Mouse (Mus musculus) heart, postnatal 4 days (tissue): ENCODE measurements around the gene Hs3st1. TPM values are rescaled to one million over a fixed set of nuclear protein-coding genes. Genes with fewer than 3 reads are reported as not detected.

ENCODE experiments used
- DNase-seq: peaks from one replicate; pipeline ENCODE4 v3.0.0; 2021
- total RNA-seq, 2 experiments: library from RNA; stranded (reverse); gene quantifications; 2 replicates each; pipeline ENCODE4 v1.2.3; 2021

Gene Hs3st1
- total RNA-seq, 2 experiments from 2014 or later = 7.5 to 9.5 TPM

GRCm38 (mm10) chr5:39643260-39643923 lies 111.9 kb downstream of the Hs3st1 start:
- DNase-seq = no peak

- DNase-seq = no peak
These were observed 113.0 kb downstream of the Hs3st1 start for GRCm38 (mm10) chr5:39642222-39642770.

- peak; percentile 82 for DNase-seq
These were observed 115.7 kb downstream of the Hs3st1 start for GRCm38 (mm10) chr5:39639438-39640177.

GRCm38 (mm10) chr5:39638926-39639325 lies 116.3 kb downstream of the Hs3st1 start:
- no peak for DNase-seq

DNA sequence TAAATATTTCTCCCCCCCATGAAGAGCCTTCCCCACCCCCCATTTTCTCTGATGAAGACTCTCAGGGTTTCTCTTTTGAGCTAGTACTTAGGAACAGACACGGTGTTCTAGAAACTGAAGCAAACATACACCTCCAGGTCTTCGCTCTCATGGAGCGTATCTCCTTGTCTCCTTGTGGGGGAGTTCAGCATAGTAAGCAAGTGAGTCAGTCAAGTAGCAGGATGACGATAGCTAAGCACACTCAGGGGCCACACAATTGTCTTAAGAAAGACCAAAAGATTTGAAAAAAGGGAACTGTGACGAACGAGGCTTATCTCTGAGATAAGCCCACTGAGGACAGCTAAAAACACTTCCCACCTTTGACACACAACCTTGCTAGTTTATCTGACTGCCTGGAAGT lies 117.4 kb downstream of the Hs3st1 start:
- no peak for DNase-seq

DNA sequence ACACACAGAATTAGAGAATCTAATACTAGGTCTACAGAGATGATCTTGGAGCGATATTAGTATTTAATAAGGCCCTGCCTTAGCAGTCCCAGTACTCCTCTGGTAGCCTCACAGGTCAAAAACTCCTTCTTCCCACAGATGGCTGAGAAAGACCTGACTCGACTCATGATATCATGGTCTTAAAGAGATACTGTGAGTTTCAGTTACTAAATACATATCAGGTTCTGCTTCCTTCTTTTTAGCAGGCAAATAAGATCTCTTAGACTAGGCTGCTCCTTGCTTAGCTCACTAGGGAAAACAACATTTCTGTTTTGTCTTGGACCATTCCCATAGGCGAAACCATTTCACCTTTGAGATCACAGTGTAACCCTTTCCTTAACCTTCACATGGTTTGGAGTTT lies 119.2 kb downstream of the Hs3st1 start:
- no peak for DNase-seq

- DNase-seq = no peak
These were observed 120.8 kb downstream of the Hs3st1 start for GRCm38 (mm10) chr5:39634300-39635047.

- no peak for DNase-seq
These were observed 122.1 kb downstream of the Hs3st1 start for GRCm38 (mm10) chr5:39633206-39633605.

DNA sequence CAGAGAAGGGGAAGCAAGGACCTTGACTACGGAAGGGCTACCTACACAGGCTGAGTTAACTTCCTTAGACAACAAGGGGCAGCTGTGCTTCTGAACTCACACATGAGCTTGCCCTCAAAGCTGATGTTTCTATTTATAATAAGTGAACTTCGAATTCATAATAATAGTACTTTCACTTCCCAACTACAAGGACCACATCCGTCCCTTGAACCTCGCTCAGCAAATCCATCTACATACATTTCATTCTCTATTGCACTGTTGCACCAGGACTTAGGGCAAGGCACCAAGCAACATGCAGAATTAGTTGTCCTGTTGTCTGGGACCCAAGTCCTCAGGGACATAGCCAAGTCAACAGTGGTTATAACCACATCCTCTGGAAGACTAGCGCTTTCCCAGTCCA lies 124.4 kb downstream of the Hs3st1 start:
- no peak for DNase-seq

- DNase-seq = no peak
These were observed 130.2 kb downstream of the Hs3st1 start for GRCm38 (mm10) chr5:39625037-39625473.

DNA sequence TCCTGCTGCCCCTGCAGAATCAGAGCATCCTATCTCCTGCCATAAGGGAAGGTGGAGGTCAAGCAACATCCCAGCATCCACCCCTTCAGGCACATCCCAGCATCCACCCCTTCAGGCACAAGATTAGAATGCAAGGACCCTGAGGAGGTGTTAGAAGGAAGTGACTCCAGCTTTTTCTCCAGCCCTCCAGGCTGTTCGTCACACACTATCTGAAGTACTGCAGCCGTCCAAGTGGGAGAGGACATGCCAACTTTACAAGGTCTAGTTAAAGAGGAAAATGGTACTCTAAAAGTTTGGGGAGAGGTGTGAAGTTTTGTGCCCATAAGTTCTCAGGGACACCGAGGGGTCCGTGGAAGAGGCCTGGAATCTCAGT lies 131.1 kb downstream of the Hs3st1 start:
- DNase-seq = no peak

DNA sequence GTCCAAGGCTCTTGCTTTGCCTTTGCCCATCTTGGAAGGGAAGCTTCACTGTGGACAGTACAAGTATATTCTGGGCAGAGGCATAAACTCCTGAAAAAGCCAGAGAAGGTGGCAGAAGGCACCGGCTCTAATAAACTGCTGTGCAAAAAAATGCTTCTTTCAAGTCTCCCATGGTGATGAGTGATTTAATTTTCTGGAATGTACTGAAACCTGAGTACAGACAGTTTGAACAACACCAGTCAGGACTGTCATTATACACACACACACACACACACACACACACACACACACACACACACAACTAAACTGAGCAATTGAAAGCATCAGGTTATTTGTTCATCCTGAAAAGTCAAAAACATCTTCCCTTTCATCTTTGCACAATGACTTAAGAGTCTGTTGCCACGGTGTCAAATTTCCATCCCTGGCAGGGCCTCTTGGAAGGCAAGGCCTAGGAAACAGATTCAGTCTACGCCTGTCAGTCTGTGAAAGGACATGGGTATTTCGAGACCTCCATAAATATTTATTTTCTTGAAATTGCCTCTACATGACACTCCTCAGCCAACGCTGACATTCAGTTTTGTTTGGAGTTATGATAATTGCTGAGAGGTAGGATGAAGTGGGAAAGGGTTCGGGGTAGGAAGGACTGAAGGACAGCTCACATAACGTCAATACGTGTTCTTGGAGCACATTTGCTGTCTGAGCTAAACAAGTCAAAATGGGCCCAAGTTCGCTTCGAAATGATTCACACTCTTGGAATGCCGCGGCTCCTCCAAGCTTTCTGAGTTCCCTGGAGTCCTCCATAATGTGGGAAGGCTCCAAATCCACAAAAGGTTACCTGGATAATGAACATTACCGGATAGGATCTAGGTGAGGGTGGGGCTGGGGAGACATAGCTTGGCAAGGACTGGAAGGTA lies 131.7 kb downstream of the Hs3st1 start:
- DNase-seq = no peak

- peak; percentile 40 for DNase-seq
These were observed 134.9 kb downstream of the Hs3st1 start for GRCm38 (mm10) chr5:39620206-39620866.

DNA sequence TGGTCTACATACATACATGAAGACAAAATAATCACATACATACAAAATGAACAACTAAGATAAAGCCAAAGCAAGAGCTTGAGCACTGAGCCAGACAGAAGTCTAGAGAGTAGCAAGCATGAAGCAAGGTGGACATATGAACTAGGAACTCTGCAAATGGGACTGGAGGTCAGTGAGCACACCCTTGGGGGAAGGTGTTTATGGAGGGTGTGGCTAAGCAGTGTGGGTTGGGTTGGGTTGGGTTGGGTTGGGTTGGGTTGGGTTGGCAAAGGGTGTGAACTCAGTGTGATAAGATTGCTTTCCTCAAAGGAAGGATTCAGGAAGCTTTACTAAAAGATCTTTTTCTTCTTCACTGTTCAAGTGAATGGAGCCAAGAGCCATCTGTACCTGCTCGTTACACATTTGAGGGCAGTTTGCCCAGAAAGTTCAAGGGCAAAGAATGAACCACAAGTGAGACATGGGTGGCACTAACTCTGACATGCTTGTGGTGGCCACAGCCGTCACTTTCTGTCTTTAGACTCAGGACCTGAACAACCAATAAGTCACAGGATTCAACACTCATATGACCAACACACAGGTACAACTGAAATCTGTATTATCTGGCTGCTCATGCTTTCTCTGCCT lies 137.8 kb downstream of the Hs3st1 start:
- DNase-seq = no peak

DNA sequence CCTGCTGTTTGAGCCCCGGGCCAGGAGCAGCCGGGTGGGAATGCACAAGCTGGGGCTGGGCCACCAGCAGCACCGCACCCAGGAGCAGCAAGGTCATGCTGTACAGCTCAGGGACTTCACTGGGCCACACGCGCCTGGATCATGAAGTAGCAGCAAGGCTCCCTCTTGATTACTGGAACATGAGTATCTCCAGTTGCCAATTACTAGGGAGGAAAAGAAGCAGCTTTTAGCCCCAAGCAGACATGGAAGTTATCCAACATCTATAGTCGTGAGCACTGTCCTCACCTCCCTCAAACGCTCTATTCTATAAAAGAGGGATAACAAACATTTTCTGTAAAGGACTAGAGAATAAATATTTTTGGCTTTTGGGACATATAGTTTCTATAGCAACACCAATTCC lies 140.1 kb downstream of the Hs3st1 start:
- no peak for DNase-seq

DNA sequence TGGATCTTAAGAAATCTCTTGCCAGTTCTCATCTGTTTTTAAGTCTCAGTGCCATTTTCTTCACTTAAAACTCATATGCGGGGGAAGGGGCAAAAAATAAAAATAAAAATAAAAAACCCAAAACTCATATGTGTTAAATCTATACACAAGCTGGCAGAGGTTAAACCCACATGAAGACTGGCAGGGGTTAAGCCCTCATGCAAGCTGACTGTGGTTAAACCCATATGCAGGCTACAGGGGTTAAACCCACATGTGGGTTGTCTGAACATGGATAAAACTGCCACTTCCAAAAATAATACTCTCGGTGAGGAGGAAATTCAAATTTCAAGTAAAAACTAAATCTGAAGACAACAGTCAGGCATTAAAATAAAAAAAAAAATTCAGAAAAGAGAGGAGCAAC lies 141.7 kb downstream of the Hs3st1 start:
- DNase-seq = no peak

DNA sequence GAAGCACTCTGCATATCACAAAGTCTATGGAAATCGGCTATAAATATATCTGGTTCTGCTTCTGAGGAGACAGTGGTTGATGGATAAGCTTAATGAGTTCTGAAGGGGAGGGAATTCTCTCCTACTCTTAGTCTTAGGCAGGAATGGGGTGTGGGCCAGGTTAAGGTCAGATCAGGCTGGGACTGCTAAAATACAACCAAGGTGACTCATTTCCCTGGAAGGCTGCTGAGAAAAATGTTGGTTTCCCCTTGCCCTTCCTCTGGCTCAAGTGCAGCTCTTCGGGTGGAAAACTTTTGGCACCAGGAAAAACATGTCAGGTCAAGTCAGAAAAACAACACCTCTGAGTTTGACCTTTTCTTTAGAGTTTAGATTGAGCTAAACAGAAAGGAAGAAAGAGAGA lies 143.0 kb downstream of the Hs3st1 start:
- DNase-seq = peak; percentile 12

DNA sequence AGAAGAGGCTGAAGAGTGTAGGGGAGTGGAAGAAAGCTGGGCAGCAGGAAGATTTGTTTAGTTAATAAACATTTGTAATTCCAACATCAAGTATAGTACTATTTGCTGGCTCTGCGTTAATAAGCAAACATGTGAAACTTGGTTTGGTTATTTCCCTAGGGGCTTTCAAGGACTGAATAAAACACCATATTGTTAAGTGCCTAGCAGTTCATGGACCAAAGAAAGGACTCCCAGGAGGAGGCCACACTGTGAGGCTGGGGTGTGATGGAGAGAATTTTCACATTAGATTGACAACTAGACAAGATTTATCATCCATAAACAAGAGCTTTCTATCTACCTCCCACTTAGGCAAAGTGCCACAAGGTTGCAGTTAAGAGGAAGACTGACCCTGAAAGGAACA lies 147.0 kb downstream of the Hs3st1 start:
- no peak for DNase-seq

DNA sequence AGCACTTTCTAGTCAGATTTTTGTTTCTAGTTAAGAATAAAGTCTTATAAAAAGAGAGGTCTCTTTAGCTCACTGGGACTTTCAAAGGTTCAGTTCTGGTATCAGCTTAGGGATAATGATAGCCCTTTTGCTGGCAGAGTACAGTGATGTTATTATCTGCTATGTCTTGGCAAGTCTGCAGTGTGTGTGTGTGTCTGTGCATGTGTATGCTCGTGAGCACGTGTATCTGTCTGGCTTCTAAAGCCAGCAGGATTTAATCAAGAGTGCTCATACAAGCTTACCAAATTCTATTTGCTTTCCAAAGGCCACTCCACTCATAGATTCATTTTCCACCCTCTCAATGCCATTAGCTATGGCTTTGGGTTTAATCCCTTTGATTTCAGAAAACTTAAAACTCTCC lies 160.5 kb downstream of the Hs3st1 start:
- no peak for DNase-seq
